Mouse (Mus musculus): ENCODE data around the gene Gsap. TPM values are rescaled to one million over a fixed set of nuclear protein-coding genes. Genes with fewer than 3 reads are reported as not detected.

The Gsap gene
- total RNA-seq (2021) = 5.8 and 6.0 TPM in 2 replicates
- long read RNA-seq, experiment 1, partial matches to known transcripts = 0 of 5 reads
- long read RNA-seq, experiment 1, other reads (novel, unspliced or antisense) = 4 of 5 reads
- long read RNA-seq, experiment 2, partial matches to known transcripts = 0 of 3 reads
- long read RNA-seq, experiment 2, other reads (novel, unspliced or antisense) = 2 of 3 reads

GRCm38 (mm10) chr5:21185764-21186685 is at the start of gene Gsap:
Gene Gsap, plus strand, starts transcription at chr5:21186255.
- DNase-seq = peak; percentile 88

GRCm38 (mm10) chr5:21136575-21136974 is 49.5 kb upstream of the Gsap start:
- DNase-seq = peak; percentile 36

GRCm38 (mm10) chr5:21139505-21139904 is 46.5 kb upstream of the Gsap start:
- peak; percentile 82 for DNase-seq

- peak; percentile 63 for DNase-seq
Measured at GRCm38 (mm10) chr5:21141133-21141551, 44.9 kb upstream of the Gsap start.

- DNase-seq = no peak
Measured at GRCm38 (mm10) chr5:21141626-21142025, 44.4 kb upstream of the Gsap start.

- DNase-seq = no peak
Measured at GRCm38 (mm10) chr5:21143032-21143431, 43.0 kb upstream of the Gsap start.

GRCm38 (mm10) chr5:21144506-21145169 is 41.4 kb upstream of the Gsap start:
- DNase-seq = peak; percentile 85

- DNase-seq = no peak
Measured at GRCm38 (mm10) chr5:21148358-21148757, 37.7 kb upstream of the Gsap start.

GRCm38 (mm10) chr5:21153672-21154071 is 32.4 kb upstream of the Gsap start:
- no peak for DNase-seq

GRCm38 (mm10) chr5:21156770-21157169 is 29.3 kb upstream of the Gsap start:
- no peak for DNase-seq

GRCm38 (mm10) chr5:21159536-21159935 is 26.5 kb upstream of the Gsap start:
- no peak for DNase-seq

- no peak for DNase-seq
Measured at GRCm38 (mm10) chr5:21160781-21161180, 25.3 kb upstream of the Gsap start.

- no peak for DNase-seq
Measured at GRCm38 (mm10) chr5:21163421-21163820, 22.6 kb upstream of the Gsap start.

GRCm38 (mm10) chr5:21168689-21169345 is 17.2 kb upstream of the Gsap start:
- DNase-seq = peak; percentile 34

GRCm38 (mm10) chr5:21169346-21169745 is 16.7 kb upstream of the Gsap start:
- no peak for DNase-seq

GRCm38 (mm10) chr5:21169877-21170276 is 16.2 kb upstream of the Gsap start:
- no peak for DNase-seq

GRCm38 (mm10) chr5:21170440-21170839 is 15.6 kb upstream of the Gsap start:
- no peak for DNase-seq

- no peak for DNase-seq
Measured at GRCm38 (mm10) chr5:21170898-21171297, 15.2 kb upstream of the Gsap start.

GRCm38 (mm10) chr5:21171336-21171735 is 14.7 kb upstream of the Gsap start:
- no peak for DNase-seq

GRCm38 (mm10) chr5:21172316-21172715 is 13.7 kb upstream of the Gsap start:
- peak; percentile 46 for DNase-seq

GRCm38 (mm10) chr5:21175132-21176112 is 10.6 kb upstream of the Gsap start:
- no peak for DNase-seq
